Mouse (Mus musculus) spleen, adult 2 months (tissue): ENCODE results near the gene Nudt8. TPM values are rescaled to one million over a fixed set of nuclear protein-coding genes. Genes with fewer than 3 reads are reported as not detected.
A peak's percentile ranks its signal among the peaks of the same experiment; 100 is the strongest.
"Not testable (repeated sequence)": the region's sequence is repeated elsewhere in the genome, so short reads cannot be mapped to it uniquely, and the experiment has no call there.

ENCODE experiments used
- DNase-seq, 2 experiments: peaks; one replicate each; pipeline versions ENCODE4 v3.0.0 to v3.0.0-alpha.2; 2012 to 2021; ENCODE audit warnings: low spot score in 2 of 2, low read depth in 1 of 2
- H3K27ac ChIP-seq: fragments of 200-500 bp; 2 replicates; pipeline ENCODE4 v1.5.1; 2012; ENCODE audit warnings: low read length, inconsistent platforms; ENCODE audit not compliant: insufficient read depth
- H3K27me3 ChIP-seq: fragments of 200-500 bp; 2 replicates; pipeline ENCODE4 v1.6.1; 2012; ENCODE audit warnings: mild to moderate bottlenecking, moderate library complexity, low read length, inconsistent platforms; ENCODE audit not compliant: control insufficient read depth, insufficient read depth
- H3K36me3 ChIP-seq: fragments of 200-500 bp; 2 replicates; pipeline ENCODE4 v1.6.1; 2012; ENCODE audit warnings: mild to moderate bottlenecking, low read length, inconsistent platforms; ENCODE audit not compliant: control insufficient read depth, insufficient read depth
- H3K4me1 ChIP-seq: fragments of 200-500 bp; 2 replicates; pipeline ENCODE4 v1.6.1; 2011; ENCODE audit warnings: inconsistent platforms; ENCODE audit not compliant: control insufficient read depth, insufficient read depth, insufficient read length
- H3K4me3 ChIP-seq: fragments of 200-500 bp; 2 replicates; pipeline ENCODE4 v1.5.1; 2011; ENCODE audit warnings: mild to moderate bottlenecking, inconsistent platforms; ENCODE audit not compliant: insufficient read depth, insufficient read length; ENCODE audit errors: extremely low read depth
- CTCF ChIP-seq: fragments of 200-500 bp; IDR thresholded peaks from 2 replicates; pipeline ENCODE4 v1.5.1; 2011; ENCODE audit warnings: mild to moderate bottlenecking, inconsistent platforms; ENCODE audit not compliant: insufficient read depth, insufficient read length, insufficient replicate concordance; ENCODE audit errors: extremely low read depth
- POLR2A ChIP-seq: fragments of 200-500 bp; IDR thresholded peaks from 2 replicates; pipeline ENCODE4 v1.6.1; 2011; ENCODE audit warnings: low read depth, low read length, inconsistent platforms
- whole genome bisulfite sequencing: fragments of 180-500 bp; shearing (Covaris S2); methylation state at CpG from one replicate; pipeline ENCODE4 v1.1.7; 2018; 5-methylcytosine and 5-hydroxymethylcytosine counted together
- polyA plus RNA-seq: library from polyadenylated mRNA; depleted of rRNA; stranded (reverse); fragments of >200 nt; gene quantifications from 2 replicates; pipeline ENCODE4 v1.2.3, GENCODE M21; 2012

Nudt8 gene
- polyA plus RNA-seq, 1 experiment = 18.5 TPM

- Histone ChIP-seq H3K4me3 (no peak overlapping the region), H3K27me3 (no peaks in the 10 kb centered on the region), H3K36me3 (no peaks in the 10 kb centered on the region), H3K27ac (no peak overlapping the region), H3K4me1 (no peaks in the 10 kb centered on the region)
- DNase-seq = no peak
- TF ChIP-seq CTCF (no peak), POLR2A (no peak)
Observed at GRCm38 (mm10) chr19:4027576-4027975, 27.2 kb downstream of the Nudt8 start.

- no peaks in the 10 kb centered on the region; the same call in 1 of the 2 replicates for H3K36me3 ChIP-seq
- TF ChIP-seq CTCF (no peak), POLR2A (no peak)
- no peak for DNase-seq
- 86% methylated on average over 7 of the region's 7 CpGs for WGBS
- no peak overlapping the region for H3K4me3 ChIP-seq
- no peaks in the 10 kb centered on the region; the same call in 1 of the 2 replicates for H3K4me1 ChIP-seq
- H3K27ac ChIP-seq = no peak overlapping the region
- H3K27me3 ChIP-seq = no peaks in the 10 kb centered on the region
Observed at GRCm38 (mm10) chr19:4032668-4033067, 32.3 kb downstream of the Nudt8 start.

- TF ChIP-seq POLR2A (no peak), CTCF (no peak)
- no peak overlapping the region for H3K4me3 ChIP-seq
- H3K36me3 ChIP-seq = no peaks in the 10 kb centered on the region; the same call in 1 of the 2 replicates
- 81% methylated on average over 3 of the region's 3 CpGs for WGBS
- H3K4me1 ChIP-seq = no peaks in the 10 kb centered on the region; the same call in 1 of the 2 replicates
- DNase-seq = no peak
- H3K27ac ChIP-seq = no peak overlapping the region
- no peaks in the 10 kb centered on the region for H3K27me3 ChIP-seq
Observed at GRCm38 (mm10) chr19:4033298-4033697, 32.9 kb downstream of the Nudt8 start.

GRCm38 (mm10) chr19:4033742-4034141 is 33.4 kb downstream of the Nudt8 start:
- DNase-seq = no peak
- 76% methylated on average over 5 of the region's 5 CpGs for WGBS
- H3K4me3 ChIP-seq = no peak overlapping the region
- H3K36me3 ChIP-seq = no peaks in the 10 kb centered on the region; the same call in 1 of the 2 replicates
- H3K4me1 ChIP-seq = no peaks in the 10 kb centered on the region; the same call in 1 of the 2 replicates
- no peak overlapping the region for H3K27ac ChIP-seq
- no peaks in the 10 kb centered on the region for H3K27me3 ChIP-seq
- no peak for TF ChIP-seq CTCF
- no peak for TF ChIP-seq POLR2A

- H3K4me1 ChIP-seq = no peaks in the 10 kb centered on the region; the same call in 1 of the 2 replicates
- no peak overlapping the region for H3K4me3 ChIP-seq
- DNase-seq = no peak
- 64% methylated on average over 12 of the region's 12 CpGs for WGBS
- no peak for TF ChIP-seq POLR2A
- TF ChIP-seq CTCF = no peak
- H3K27me3 ChIP-seq = no peaks in the 10 kb centered on the region
- H3K27ac ChIP-seq = no peak overlapping the region
- no peaks in the 10 kb centered on the region; the same call in 1 of the 2 replicates for H3K36me3 ChIP-seq
Observed at GRCm38 (mm10) chr19:4036327-4037045, 36.1 kb downstream of the Nudt8 start.

GRCm38 (mm10) chr19:4037154-4037787 is 36.9 kb downstream of the Nudt8 start:
- H3K27ac ChIP-seq = peak overlapping the region; percentile 72

GRCm38 (mm10) chr19:4037788-4038232 is 37.4 kb downstream of the Nudt8 start, which contains the start of gene Gstp1:
Gene Gstp1, minus strand, starts transcription at chr19:4037985.
- peak within 1 kb of the TSS; percentile 73 for H3K27ac ChIP-seq
- WGBS = 1% methylated on average over 26 of the region's 26 CpGs
- H3K4me1 ChIP-seq = no peaks in the 10 kb centered on the region; the same call in 1 of the 2 replicates
- TF ChIP-seq POLR2A (peak; percentile 77), CTCF (no peak)
- no peaks in the 10 kb centered on the region; the same call in 1 of the 2 replicates for H3K36me3 ChIP-seq
- H3K4me3 ChIP-seq = peak within 1 kb of the TSS; percentile 97
- H3K27me3 ChIP-seq = no peaks in the 10 kb centered on the region
- peak; percentile 55 to 86 for DNase-seq

More at GRCm38 (mm10) chr19:4037154-4037787, 36.9 kb downstream of the Nudt8 start:
- peak overlapping the region; percentile 97 for H3K4me3 ChIP-seq
- not testable (repeated sequence) for H3K36me3 ChIP-seq, H3K4me1 ChIP-seq, DNase-seq, H3K27me3 ChIP-seq
- 27% methylated on average over 8 of the region's 8 CpGs for WGBS

GRCm38 (mm10) chr19:4040941-4041340 is 40.6 kb downstream of the Nudt8 start:
- not testable (repeated sequence) for H3K4me1 ChIP-seq, H3K36me3 ChIP-seq, DNase-seq, H3K27me3 ChIP-seq, H3K4me3 ChIP-seq, H3K27ac ChIP-seq
- 80% methylated on average over 5 of the region's 5 CpGs for WGBS

GRCm38 (mm10) chr19:4041500-4041899 is 41.1 kb downstream of the Nudt8 start:
- not testable (repeated sequence) for DNase-seq, H3K27me3 ChIP-seq, H3K36me3 ChIP-seq, H3K4me1 ChIP-seq, H3K27ac ChIP-seq, H3K4me3 ChIP-seq
- 94% methylated on average over 4 of the region's 4 CpGs for WGBS
